Mouse (Mus musculus) embryonic facial prominence, embryonic 14.5 days (tissue): ENCODE data around the gene Ephx4. TPM values are rescaled to one million over a fixed set of nuclear protein-coding genes. Genes with fewer than 3 reads are reported as not detected.
A peak's percentile ranks its signal among the peaks of the same experiment; 100 is the strongest.

Source experiments
- ATAC-seq: fragments of 200-750 bp; cut with Nextera tagmentation; 2 replicates; pipeline ENCODE4 v1.8.0; 2017; ENCODE audit warnings: low read depth, moderate number of reproducible peaks, moderate TSS enrichment
- DNase-seq: peaks from one replicate; pipeline ENCODE4 v3.0.0-alpha.2; 2015; ENCODE audit warnings: low spot score
- H3K27ac ChIP-seq: fragments of 300-500 bp; sonication (generic); replicated peaks from 2 replicates; pipeline ENCODE4 v1.5.1; 2014; ENCODE audit warnings: low read depth, mild to moderate bottlenecking, low read length, moderate library complexity
- H3K27me3 ChIP-seq: fragments of 300-500 bp; sonication (generic); replicated peaks from 2 replicates; pipeline ENCODE4 v1.6.1; 2014; ENCODE audit warnings: low read length; ENCODE audit not compliant: control insufficient read depth, insufficient read depth
- H3K36me3 ChIP-seq: fragments of 300-500 bp; sonication (generic); 2 replicates; pipeline ENCODE4 v1.6.1; 2014; ENCODE audit warnings: low read length, mixed read lengths; ENCODE audit not compliant: control insufficient read depth, insufficient read depth
- H3K4me1 ChIP-seq: fragments of 300-500 bp; sonication (generic); 2 replicates; pipeline ENCODE4 v1.6.1; 2014; ENCODE audit warnings: antibody characterized with exemption, low read length; ENCODE audit not compliant: control insufficient read depth, insufficient read depth
- H3K4me2 ChIP-seq: fragments of 300-500 bp; sonication (generic); 2 replicates; pipeline ENCODE4 v1.6.1; 2014; ENCODE audit warnings: low read depth, mild to moderate bottlenecking, low read length, moderate library complexity, mixed read lengths
- H3K4me3 ChIP-seq: fragments of 300-500 bp; sonication (generic); 2 replicates; pipeline ENCODE4 v1.5.1; 2014; ENCODE audit warnings: low read depth, mild to moderate bottlenecking, low read length
- H3K9ac ChIP-seq: fragments of 300-500 bp; sonication (generic); 2 replicates; pipeline ENCODE4 v1.6.1; 2014; ENCODE audit warnings: low read depth, mild to moderate bottlenecking, low read length, moderate library complexity, mixed read lengths
- H3K9me3 ChIP-seq: fragments of 300-500 bp; sonication (generic); 2 replicates; pipeline ENCODE4 v1.6.1; 2016; ENCODE audit warnings: low read length; ENCODE audit not compliant: control insufficient read depth
- WGBS: fragments of 180-500 bp; shearing (Covaris S2); extraction: QIAGEN DNeasy Blood & Tissue Kit; methylation state at CpG from one replicate; pipeline ENCODE4 v1.1.7; 2014; 5-methylcytosine and 5-hydroxymethylcytosine counted together
- polyA plus RNA-seq: library from polyadenylated mRNA; unstranded; fragments of >200 nt; fragmentation: Nextera tagmentation; extraction: Ambion mirVana; gene quantifications from 2 replicates; pipeline ENCODE4 v1.2.1, GENCODE M21; 2014

The Ephx4 gene
- polyA plus RNA-seq, 1 experiment from 2014 or later, result 3.2 TPM

DNA sequence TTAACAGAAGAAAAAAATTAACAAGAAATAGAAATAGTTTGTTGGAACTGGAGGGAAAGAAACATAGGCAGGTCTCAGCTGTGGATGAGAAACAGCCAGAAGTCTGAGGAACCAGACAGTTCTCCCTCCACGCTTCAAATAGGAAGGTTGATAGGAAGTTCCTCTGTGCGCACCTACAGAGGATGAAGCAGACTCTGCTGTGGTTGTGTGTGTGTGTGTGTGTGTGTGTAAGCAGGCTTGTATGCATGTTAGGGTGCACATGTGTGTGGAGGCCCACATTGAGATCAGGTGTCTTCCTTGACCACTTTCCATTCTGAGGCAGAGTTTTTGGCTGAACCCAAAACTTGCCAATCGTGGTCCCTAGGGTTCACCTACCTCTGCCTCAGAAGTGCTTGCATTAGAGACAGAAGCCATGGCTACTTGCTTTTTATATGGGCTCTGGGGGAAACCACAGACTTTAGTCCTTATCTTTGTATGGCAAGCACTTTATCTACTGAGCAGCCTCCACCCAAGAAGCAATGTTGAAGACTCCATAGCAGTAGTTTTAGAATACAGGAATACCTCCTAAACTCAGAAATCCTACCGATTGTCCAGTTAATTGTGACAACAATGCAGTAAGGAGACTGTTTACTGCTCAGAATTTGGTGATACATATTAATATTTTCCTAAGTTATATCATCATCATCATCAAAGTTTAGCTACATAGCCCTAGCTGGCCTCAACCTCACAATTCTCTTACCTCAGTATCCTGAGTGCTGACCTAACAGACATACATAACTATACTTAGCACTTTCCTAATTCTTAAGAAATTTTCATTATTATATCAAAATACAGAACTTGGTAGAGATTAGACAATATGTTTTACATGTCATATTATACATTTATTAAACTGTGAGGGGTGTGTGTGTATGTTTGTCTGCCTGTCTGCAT lies 59.9 kb downstream of the Ephx4 start:
- Histone ChIP-seq H3K27ac (no peak overlapping the region), H3K4me1 (no peaks in the 10 kb centered on the region), H3K36me3 (no peaks in the 10 kb centered on the region), H3K27me3 (no peaks in the 10 kb centered on the region), H3K9ac (no peak overlapping the region), H3K9me3 (no peaks in the 10 kb centered on the region), H3K4me3 (no peak overlapping the region), H3K4me2 (no peak overlapping the region)
- WGBS, result 91% methylated on average over 4 of the region's 4 CpGs
- DNase-seq (no peak), ATAC-seq (no peak)

- Histone ChIP-seq H3K4me2 (no peak overlapping the region), H3K4me1 (no peaks in the 10 kb centered on the region), H3K27me3 (no peaks in the 10 kb centered on the region), H3K9ac (no peak overlapping the region; the same call in 1 of the 2 replicates), H3K4me3 (no peak overlapping the region), H3K36me3 (peaks cover 10% of the 10 kb centered on the region; the same call in 1 of the 2 replicates), H3K27ac (no peak overlapping the region), H3K9me3 (no peaks in the 10 kb centered on the region)
- ATAC-seq (peak; percentile 77; the same call in 1 of the 2 replicates), DNase-seq (peak; percentile 51)
- WGBS, result 33% methylated on average over 5 of the region's 5 CpGs
These were observed 64.0 kb downstream of the Ephx4 start for GRCm38 (mm10) chr5:107466501-107466900.

GRCm38 (mm10) chr5:107467098-107467497 lies 64.6 kb downstream of the Ephx4 start:
- DNase-seq (no peak), ATAC-seq (no peak)
- H3K4me1 ChIP-seq, result no peaks in the 10 kb centered on the region
- no peaks in the 10 kb centered on the region for H3K9me3 ChIP-seq
- 63% methylated on average over 4 of the region's 4 CpGs for whole genome bisulfite sequencing
- H3K9ac ChIP-seq, result no peak overlapping the region; the same call in 1 of the 2 replicates
- no peaks in the 10 kb centered on the region for H3K27me3 ChIP-seq
- H3K4me3 ChIP-seq, result no peak overlapping the region
- H3K27ac ChIP-seq, result no peak overlapping the region
- peaks cover 11% of the 10 kb centered on the region; the same call in 1 of the 2 replicates for H3K36me3 ChIP-seq
- no peak overlapping the region for H3K4me2 ChIP-seq

DNA sequence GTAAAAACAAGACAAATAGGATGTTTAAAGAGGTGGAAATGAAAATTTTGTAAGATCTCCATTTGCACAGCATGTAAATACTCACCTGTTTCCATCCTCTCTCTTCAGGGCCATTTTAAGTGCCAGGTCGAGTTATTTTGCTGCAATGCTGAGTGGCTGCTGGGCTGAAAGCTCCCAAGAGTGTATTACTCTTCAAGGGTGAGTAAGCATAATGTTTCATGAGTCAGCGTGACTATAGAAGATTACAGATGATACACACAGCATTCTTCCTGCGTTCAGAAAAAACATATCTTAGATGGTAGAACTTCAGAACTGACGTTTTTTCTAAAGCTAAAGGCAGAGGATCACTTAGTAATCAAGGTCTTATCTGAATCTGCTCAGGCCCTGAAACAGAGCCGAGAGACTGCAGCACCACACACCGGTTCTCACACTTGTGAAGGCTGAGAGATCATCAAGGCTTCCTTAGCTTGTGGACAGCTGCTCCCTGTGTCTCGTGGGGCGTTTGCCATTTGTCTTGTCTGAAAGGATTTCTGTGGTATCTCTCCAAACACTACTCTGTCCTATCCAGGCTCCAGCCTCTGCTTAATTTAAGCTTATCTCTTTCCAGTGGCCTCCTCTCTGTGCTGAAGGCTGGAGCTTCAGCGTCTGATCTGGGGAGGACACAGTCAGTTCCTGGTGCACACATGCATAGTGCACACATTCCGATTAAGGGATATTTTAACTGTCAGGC lies 68.2 kb downstream of the Ephx4 start:
- Histone ChIP-seq H3K9ac (no peak overlapping the region), H3K4me3 (no peak overlapping the region), H3K9me3 (no peaks in the 10 kb centered on the region), H3K4me1 (no peaks in the 10 kb centered on the region), H3K27ac (no peak overlapping the region), H3K4me2 (no peak overlapping the region), H3K27me3 (no peaks in the 10 kb centered on the region), H3K36me3 (peaks cover 11% of the 10 kb centered on the region; the same call in 1 of the 2 replicates)
- 80% methylated on average over 10 of the region's 10 CpGs for WGBS
- peak; percentile 28 for DNase-seq
- no peak for ATAC-seq

Other genes starting within 250 kb of the Ephx4 start
- gene Tgfbr3, start 113.1 kb upstream of the Ephx4 start, polyA plus RNA-seq, result 35.6 and 36.5 TPM in 2 replicates
- gene Brdt, start 71.6 kb upstream of the Ephx4 start, polyA plus RNA-seq, result 4.2 and 5.0 TPM in 2 replicates
- not detected in 2 replicates for gene Lpcat2b, start 28.8 kb downstream of the Ephx4 start, polyA plus RNA-seq
- 4.8 and 5.8 TPM in 2 replicates for gene Btbd8, start 35.3 kb downstream of the Ephx4 start, polyA plus RNA-seq
- 0.28 and 0.32 TPM in 2 replicates for gene Gm42669, start 104.9 kb downstream of the Ephx4 start, polyA plus RNA-seq
- gene 1700028K03Rik, start 132.0 kb downstream of the Ephx4 start, polyA plus RNA-seq, result 0.09 and 0.33 TPM in 2 replicates
- 19.1 and 20.9 TPM in 2 replicates for gene Rpap2, start 194.6 kb downstream of the Ephx4 start, polyA plus RNA-seq
- 26.4 and 26.5 TPM in 2 replicates for gene Glmn, start 195.2 kb downstream of the Ephx4 start, polyA plus RNA-seq